Mouse (Mus musculus) brain, embryonic 18.5 days (tissue): Measurements from ENCODE around the gene Olfr1253.

Source experiments
- DNase-seq: peaks from one replicate; pipeline ENCODE4 v3.0.0-alpha.2; 2012; ENCODE audit warnings: low read depth, low spot score

Gene Olfr1253

DNA sequence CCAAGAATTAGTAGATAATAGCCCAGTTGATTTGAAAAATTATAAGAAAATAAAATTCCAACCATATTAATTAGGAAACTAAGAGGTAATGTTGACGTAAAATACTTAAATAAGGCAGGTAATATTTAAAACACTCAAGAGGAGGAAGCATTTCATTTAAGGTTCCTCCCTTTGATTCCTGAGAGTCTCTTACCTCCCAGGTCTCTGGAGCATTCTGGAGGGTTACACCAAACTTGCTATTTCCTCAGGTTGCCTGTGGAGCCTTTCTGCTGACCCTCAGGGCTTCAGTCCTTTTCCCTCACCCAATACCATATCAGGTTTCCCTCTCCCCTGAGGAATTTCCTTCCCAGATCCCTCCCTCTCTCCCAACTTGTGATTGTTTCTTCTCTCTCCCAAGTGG lies at the start of gene Olfr1253:
TSS of gene Olfr1253 (minus strand) at position 101 of the 400 bp plus-strand sequence.
- no peak for DNase-seq

DNA sequence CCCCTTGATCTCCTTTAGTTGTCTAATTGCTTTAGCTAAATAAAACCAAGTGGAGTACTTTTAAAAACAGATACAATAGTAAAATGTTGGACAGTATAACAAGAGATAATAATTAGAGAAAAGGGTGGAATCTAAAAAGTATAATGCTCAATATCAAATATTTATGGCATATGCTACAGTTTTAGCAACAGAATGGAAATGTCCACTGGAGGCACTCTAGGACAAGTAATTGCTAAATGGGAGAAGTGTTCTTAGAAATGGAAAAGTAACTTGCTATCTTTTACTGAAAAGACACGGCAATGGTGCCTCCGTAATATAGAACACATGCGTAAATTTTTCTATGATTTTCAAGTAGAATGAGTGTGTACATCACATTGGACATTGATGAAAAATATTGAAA lies 42.7 kb upstream of the Olfr1253 start:
- DNase-seq, result no peak

DNA sequence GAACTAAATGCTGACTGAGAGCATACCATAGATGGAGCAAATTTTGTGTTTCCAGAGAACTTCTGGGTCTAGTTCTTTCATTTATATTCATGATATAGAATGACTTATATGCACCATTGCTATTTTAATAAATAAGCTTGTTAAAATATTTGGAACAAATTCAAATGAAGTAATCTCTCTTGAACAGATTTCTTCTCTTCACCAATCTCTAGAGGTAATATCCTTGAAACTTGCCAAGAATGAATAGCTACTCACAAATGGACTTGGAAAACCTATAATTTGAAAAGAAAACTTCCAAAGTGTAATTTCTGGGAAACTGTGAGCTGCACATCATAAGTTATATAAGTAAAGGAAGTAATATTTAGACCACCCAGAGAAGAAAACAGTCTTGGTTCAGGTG lies 36.6 kb upstream of the Olfr1253 start, which contains the start of gene Olfr1254:
TSS of gene Olfr1254 (minus strand) at position 101 of the 400 bp plus-strand sequence.
- DNase-seq, result no peak

DNA sequence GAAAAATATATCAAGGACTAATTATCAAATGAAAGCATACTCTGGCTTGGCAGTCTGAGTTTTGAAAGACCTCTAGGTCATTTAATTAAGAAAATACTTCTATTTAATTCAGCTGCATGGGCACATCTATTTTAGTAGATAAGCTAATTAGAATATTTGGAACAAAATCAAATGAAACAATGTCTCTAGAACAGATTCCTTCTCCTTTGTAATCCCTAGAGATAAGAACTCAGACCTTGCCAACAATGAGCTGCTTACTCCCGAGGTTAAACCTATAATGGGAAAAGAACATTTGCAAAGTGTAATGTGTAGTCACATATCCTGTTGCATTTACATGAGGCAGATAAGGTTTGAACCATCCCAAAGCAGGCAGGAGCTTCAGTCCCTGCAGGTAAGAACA lies 32.0 kb downstream of the Olfr1253 start, which contains the start of gene Olfr1252:
TSS of gene Olfr1252 (minus strand) at position 101 of the 400 bp plus-strand sequence.
- DNase-seq, result no peak
